Mouse (Mus musculus) layer of hippocampus, postnatal 36 days (tissue): ENCODE results near the gene Comt. TPM values are rescaled to one million over a fixed set of nuclear protein-coding genes. Genes with fewer than 3 reads are reported as not detected.

Experiments
- DNase-seq, 2 experiments: peaks; one replicate each; pipeline ENCODE4 v3.0.0; 2022
- total RNA-seq, 2 experiments: library from RNA; stranded (reverse); gene quantifications; 2 replicates each; pipeline ENCODE4 v1.2.3; 2021

Gene Comt
- total RNA-seq: 10 to 100 TPM; 66.3 to 68.1 TPM

DNA sequence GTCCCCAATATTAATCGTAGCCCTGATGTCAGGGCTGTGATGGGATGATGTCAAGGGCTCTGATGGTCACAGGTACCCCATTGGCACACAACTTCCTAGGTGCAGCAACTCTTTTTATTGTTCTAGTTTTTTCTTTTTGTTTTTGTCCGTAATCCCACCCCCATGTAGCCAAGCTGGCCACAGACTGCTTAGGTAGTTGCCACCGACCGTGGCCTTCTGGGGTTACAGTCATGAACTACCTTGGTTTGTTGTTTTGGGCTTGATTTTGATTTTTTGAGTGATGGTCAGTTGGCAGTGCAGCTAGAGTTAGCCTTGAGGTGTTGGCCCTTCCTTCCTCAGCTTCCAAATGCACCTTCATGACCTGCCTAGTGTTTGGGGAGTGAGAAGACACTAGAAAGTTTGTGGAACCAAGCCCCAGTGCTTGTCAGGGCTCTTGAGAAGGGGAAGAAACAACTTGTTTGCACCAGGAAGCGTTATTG lies at the start of gene Comt:
Gene Comt, minus strand, starts transcription at position 51 of the 479 bp plus-strand sequence.
- no peak for DNase-seq

DNA sequence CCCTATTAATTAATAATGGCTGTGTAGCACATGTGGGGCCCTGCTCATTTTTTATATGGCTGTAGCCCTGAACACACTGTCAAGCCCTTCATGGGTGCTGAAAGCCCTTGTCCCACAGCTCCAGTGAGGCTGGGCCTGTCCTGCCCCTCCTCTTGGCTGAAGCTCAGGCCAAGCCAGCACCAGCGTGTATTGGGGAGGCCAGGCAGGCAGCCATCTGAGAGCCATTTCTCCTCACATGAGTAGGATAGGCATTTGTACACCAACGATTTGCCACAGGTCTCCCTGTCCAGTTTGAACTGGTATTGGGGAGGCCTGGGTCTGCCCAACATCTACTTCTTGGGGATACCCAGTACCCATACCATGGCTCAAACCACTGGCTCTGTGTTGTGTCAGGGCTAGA lies 47.4 kb upstream of the Comt start:
- DNase-seq: no peak

DNA sequence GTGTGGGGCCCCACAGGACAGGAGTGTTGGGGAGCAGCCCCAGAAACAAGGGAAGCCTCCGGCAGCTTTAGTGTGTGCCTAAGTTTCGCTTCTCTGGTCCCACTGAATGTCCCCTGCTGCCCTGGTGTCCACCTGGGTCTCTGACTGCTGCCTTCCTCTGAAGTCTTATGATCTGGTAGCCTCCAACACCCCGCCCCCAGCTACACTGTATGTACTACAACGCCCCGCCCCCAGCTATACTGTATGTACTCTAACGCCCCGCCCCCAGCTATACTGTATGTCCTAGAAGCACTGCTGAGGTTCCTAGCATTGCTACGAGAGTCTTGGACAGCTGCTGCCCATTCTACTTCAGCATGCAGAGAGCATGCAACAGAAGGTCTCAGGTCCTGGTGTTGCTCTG lies 46.3 kb upstream of the Comt start:
- no peak for DNase-seq

DNA sequence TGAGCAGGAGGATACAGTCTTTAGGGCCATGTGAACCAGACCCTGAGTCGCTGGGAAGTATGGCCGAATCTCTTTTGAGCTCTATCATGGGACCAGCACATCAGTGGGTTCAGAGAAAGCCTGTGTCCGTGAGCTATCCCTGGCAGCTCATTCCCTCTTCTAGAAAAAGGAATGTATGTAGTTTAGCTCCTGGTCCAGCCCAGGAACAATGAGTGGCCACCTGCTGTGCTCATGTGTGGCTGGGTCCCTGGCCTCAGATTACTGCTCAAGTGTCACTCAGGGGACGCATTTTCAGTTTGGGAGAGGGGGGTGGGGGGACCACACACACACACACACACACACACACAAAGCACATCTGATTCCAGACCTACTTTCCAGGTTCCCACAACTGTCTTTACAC lies 45.8 kb upstream of the Comt start:
- no peak for DNase-seq

DNA sequence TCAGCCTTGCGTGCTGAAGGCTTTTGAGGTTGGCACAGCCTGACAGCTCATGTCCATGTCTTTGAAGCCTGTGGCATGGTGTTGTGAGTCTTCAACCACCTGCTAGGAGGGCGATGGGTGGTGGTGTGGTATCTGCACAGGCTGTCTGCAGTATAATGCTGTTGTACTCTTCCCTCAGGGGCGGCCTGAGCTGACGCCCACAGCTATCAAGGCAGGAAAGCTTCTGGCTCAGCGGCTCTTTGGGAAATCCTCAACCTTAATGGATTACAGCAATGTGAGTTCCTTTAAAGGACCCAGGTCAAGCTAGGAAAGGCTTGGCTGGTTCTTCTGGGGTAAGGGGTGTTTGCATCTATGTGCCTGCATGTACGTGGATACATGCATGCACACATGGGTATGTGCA lies 45.3 kb upstream of the Comt start:
- no peak for DNase-seq

DNA sequence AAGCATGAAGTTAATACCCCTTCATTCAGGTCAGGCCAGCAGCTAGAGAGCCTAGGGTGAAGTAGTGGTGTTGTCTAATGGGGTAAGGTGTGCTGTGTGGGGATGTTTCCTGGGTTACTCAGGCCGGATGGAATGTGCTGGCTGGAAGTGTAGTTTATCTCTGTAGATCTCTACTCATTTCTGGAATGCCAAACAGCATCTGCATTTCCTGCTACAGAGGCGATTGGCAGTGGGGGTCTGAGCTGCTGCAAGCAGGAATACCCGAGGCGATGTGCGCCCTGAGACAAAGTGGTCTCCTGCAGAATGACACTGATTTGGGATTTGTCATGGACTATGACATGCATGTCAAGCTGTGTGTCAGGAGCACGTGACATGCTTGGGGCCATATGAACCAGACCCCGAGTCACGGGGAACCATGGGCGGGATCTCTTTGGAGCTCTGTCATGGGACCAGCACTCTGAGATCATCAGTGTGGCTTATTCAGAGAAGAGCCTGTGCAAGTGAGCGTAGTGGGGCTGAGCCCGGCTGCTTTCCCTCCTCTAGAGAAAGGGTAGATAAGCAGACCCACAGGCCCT lies 44.8 kb upstream of the Comt start:
- DNase-seq: no peak

DNA sequence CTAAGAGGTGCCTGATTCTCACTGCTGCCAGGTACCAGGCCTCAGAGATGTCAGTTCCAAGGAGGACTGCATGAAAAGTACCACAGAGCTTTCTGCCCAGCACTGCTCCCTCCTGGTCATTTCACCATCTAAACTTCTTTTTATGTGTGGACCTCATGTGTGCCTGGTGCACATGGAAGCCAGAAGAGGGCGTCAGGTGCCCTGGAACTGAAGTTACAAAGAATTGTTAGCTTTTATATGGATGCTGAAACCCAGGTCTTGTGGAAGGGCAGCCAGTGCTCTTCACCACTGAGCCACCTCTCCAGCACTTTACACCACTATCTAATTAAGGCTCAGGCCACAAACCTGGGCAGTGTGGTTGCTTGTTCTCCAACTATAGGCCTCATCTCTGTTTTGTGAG lies 44.2 kb upstream of the Comt start:
- DNase-seq: no peak

DNA sequence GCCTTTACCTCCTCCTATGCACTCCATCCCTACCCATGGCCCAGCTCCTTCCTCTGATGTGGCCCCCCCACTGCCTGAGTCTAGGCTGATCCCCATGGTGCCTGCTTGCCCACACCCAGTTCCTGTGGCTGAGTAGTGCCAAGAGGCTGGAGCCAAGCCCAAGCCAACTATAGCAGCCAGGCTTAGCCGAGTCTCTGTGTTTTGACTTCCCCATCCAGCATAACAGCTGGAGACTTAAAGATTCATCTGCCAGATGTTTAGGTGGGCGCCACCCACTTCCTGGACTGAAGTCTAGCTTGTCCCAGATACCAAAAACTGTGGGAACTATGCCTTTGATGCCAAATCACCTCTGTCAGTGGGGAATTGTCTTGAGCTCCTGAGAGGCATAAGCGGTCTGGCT lies 37.6 kb upstream of the Comt start:
- no peak for DNase-seq

DNA sequence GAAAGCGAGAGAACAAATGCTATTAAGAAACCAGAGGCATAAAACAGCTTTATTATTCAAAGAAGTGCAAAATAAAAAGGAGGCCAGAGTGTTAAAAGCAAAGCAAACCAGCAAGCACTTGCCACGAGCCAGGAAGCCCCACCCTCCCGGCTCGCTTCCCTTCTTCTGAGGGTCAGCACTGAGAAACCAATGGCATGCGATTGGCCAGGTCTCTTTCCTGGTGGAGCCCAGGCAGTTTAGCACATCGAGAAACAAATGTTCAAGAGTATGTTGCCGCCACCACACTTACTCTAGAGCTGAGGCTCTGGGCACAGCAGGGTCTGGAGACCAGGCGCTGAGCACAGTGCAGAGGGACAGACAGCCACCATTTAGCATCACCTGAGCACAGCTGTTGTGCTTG lies 35.9 kb upstream of the Comt start:
- DNase-seq: no peak

DNA sequence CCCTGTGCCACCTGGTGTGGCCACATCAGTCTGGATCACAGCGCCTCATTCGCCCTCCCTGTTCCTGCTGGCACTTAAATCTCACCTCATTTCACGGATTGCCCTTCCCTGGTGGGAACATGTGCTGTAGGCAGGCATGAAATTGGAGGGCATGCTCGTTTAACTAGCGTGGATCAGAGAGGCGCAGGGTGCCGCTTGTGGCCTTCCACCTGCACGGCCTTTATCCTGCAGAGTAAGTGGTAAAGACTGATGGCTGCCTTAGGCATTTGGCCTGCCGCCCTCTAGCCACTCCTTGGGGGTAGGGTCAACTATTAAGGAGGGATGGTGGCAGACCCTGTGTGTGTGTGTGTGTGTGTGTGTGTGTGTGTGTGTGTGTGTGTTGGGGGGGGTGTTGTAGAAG lies 35.4 kb upstream of the Comt start:
- no peak for DNase-seq

DNA sequence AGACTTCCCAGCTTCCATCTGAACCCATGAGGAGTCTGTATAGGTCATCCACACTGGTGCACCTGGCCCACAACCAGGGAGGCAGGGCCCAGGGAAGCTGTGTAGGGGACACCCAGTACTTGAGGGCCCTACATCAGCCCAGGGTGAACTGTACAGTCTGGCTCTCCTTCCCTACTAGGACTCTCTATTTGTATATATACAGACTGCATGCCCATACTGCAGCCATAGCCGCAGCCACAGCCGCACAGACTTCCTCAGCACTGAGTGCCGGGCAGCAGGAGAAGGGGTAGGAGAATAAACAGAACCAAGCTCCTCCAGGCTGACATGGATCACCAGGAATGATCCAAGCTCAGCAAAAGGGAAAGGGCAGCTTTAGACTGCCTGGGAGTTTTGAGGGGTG lies 34.2 kb upstream of the Comt start:
- no peak for DNase-seq

DNA sequence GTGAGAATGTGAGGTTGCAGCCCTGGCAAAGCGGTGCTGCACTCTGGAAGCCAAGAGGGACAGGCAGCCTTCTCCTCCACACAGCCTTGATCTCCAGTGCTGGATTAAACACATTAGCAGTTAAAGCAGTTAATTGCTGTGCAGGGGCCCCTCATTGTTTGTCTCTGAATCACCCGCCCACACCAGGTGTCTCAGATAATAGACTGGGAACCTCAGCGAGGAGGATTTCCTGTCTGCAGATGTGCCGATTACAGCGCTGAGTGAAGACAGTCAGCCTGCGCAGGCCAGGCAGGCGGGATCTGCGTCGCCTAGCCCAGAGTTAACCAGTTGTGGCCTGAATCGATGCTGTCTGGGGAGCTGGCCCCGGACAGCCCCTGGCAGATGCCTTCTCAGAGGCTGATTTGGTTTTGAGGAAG lies 33.3 kb upstream of the Comt start:
- no peak for DNase-seq

DNA sequence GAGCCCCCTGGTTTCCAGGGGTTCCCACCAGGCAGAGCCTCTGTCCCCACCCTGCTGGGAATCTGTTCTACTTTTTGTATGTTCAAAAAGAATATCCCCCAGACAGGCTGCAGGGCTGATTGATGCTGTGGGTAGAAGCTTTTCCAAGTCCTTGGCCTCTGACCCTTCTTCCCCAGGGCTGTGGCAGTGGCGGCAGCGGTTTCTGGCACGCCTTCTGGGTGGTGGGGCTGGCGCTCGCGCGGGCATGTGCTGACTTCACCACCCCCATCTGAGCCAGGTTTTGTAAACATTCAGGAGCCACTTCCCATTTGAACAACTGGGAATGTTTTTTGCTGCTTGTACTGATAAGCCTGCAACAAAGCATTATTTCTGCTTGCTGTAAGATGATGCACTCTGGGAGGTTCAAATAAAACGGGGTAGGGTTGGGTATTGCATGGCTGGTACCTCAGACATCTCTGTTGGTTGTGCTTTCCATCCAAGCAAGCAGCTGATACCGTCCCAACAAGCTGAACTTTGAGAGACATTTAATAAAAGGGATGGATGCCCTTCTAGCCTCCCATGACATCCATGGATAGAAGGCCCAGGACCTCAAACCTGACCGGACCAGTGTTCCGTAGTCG lies 32.8 kb upstream of the Comt start:
- no peak for DNase-seq

DNA sequence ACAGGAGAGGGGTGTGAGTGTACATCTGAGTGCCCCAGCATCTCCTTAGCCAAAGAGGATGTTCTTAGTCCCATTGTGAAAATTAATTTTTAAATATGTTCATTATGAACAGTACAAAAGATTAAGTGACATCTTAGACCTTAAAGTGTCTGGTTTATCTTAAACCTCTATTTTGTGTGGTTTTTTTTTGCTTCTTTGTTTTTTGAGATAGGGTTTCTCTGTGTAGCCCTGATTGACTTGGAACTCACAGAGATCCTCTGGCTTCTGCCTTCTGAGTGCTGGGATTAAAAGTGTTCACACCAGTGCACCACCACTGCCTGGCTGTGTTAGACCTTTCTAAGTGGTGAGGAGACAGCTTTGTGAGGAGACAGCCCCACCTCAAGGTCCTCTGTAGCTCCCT lies 32.0 kb upstream of the Comt start:
- DNase-seq: no peak

DNA sequence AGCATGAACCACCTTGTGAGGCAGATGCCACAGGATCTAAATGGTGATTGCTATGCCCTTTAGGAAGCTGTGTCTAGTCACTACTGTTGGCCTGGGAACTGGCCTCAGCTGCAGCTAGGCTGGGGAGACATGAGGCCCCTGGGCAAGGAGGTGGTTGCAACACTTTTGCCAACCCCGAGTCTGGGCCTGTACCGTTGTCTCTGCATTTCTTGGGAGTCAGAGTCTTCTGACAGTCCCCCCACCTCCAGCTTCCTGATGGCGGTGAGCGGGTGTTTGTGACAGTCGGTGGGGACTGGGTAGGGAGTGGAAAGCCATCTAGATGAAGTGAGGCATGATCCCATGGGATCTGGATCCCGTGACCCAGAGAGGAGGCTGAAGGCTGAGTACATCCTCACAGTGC lies 28.8 kb upstream of the Comt start:
- DNase-seq: no peak

DNA sequence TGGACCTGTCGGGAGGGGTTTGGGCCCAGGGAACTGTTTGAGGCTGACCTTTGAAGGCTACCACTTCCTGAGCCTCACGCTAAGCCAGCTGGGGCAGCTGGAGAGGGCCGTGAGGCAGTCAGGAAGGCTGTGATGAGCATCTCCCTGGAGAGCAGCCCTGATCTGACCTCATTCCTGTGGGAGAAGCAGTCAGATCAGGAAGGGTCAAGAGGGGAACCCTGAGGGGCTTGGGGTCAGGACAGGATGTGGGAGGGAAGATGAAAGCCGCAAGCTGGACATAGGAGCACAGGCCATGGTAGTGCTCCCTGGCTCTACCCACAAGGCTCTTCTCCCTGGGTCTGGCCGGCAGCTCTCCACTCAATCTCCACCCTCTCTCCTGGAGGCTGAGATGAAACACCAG lies 27.2 kb upstream of the Comt start:
- no peak for DNase-seq

DNA sequence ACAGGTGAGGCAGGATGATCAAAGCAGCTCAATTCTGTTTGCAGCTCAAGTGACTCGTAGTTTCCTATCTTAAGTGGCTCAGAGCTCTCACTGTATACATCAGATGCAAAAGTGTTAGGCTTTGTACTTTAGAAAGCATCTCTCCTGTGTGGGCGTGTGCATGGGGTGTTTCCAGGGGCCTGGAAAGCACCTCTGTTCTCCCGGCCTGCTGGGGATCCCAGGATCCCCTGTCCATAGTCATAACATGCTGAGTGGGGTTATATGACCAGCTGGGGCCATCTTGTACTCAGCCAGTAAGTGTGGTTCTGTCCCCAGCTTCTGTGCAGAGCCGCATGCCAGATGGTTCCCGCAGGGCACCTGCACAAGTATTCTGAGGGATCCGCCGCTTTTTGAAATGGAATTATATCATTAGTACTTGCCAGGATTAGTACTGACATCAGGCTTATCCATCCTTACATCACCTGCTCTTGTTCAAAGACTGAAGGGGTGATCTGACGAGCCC lies 25.8 kb upstream of the Comt start:
- DNase-seq: peak; percentile 47 to 61

DNA sequence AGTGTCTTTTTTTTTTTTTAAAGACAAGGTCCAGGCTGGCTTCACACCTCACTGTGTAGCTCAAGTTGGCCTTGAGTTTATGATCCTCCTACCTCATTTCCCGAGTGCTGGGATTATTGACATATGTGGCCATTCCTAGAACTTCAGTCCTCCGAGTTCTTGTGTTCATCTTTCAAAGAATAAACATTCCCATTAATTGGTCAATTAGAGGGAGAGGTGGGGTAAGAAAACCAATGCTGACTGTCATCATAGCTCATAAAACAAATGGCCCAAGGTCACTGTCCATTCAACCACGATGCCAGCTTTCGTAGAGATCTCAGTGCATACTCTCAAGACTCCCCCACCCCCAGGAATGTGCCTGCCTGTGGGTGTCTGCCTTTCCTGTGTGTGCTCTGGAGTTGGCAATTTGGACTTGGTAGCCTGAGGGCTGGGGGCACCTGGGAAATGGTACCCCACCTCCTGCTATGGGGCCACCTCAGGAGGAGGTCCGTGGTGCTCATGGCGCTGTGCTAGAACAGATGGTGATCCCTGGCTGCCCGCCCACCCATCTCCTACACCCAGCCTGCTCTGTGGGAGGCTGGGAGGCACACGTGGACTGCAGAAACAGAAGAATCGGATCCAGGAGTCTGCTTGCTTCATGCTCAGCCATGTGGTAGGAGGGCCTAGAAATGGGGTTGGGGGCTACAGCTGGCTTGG lies 25.0 kb upstream of the Comt start:
- DNase-seq: peak; percentile 70 to 71

DNA sequence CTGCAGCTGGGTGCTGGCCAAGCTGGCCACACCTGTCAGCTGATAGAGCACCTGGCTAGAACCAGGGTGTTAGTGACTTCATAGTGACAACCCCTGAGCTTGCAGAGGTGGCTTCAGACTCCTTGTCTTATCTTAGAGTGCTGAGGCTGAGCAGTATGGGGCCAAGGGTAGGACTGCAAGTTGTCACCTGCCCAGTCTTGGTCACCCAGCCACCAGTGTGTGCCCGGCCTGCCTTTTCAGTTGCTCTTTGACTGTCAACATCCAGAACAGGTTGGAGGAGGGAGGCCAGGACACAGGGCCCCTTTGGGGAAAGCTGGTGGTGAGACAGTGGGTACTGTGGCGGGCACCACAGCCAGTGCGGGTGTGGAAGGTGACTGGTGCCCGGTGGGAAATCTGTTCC lies 22.4 kb upstream of the Comt start:
- no peak for DNase-seq

DNA sequence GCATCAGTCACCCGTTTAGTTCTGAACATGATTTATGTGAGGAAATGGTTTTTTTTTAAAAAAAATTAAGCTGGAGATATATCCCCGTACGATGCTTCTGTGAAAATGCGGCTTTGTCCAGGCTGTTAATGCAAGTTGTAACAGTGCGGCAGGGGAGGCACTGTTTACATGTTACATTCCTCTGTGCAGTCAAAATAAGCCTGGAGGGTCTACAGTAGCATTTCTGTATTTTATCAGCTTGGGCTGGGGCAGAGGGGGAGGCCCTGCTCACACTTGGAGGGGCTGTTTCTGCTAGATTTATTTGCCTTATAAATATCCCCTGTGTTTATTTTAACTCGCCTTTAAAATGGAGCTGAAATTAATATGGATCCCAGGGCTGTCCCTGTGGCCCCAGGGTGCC lies 21.5 kb upstream of the Comt start:
- no peak for DNase-seq

DNA sequence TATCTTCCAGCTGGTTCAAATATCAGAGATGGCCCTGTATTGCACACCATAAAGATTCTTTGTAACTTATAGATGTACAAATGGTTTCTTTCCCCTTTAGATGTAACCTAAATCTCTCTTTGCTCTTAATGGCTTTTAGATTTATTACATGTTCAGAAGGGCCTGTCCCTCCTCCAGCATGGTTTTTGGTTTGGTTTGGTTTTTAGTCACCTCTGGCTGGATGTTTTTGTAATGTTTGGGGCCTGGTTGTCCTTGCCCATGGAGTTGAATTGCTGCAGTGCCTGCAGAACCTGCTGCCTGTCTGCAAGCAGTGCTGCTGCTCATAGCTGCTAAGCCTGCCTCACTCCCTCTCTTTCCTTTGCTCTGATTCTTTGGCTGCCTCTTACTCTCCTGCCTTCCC lies 20.6 kb upstream of the Comt start:
- no peak for DNase-seq

DNA sequence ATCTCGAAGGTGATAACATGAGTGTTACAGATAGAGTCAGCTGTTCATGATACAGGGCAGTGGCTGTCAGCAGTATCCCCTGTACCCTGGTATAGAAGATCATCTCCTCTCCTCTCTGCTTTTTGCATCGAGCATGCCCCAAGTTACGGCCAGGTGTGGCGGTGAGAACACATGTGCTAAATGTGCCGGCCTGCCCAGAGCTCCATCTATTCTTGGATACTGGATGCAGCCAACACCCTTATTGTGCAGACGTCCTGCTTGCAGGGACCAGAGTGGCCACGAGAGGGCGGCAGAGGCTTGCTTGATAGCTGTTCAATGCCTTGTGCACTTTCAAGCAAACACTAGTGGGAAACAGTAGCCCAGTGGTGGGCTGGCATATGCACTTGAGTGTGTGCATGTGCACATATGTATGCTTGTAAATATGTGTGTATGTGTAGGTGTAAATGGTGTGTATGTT lies 16.8 kb upstream of the Comt start:
- DNase-seq: peak; percentile 94 to 97

DNA sequence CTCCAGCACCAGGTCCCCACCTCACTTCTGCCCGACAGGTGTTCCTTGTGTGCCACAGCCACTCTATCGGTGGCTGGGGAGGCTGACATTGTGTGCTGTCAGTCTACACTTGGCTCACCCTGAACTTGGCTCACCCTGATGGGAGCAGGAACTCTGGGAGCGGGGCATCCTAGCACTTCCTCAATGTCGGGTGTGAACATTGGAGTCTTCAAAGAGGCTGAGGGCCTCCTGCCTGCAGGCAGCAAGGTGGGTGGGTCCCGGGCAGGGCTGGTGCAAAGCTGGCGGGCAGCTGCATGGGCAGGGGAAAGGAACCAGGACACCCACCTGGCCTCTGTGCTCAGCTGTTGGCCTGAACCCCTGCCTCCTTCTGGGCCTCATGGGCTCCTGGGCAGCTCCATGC lies 9.5 kb upstream of the Comt start:
- DNase-seq: no peak

DNA sequence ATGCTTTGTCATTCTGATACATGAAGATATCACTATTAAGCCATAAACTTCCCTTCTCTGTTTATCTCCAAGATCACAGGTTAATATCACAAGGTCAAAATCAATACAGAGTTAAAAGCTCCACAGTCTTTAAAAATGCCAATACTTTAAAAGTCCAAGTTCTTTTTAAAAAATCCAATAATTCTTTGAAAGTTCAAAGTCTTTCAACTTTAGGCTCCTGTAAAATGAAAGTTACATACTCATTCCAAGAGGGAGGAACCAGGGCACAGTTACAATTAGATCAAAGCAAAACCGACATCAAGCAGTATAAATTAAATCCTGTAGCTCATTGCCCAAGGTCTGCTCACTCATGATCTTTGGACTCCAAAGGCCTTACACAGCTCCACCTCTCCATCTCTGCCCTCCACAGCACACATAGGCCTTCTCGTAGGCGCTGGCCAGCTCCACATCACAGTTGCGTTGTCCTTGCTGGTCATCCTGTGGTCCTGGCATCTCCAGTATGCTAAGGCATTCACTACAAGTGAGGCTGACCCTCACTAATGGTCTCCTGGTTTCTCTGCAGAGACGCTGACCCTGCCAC lies 6.8 kb upstream of the Comt start:
- no peak for DNase-seq
